Mouse (Mus musculus) kidney, adult 2 months (tissue): ENCODE data around the gene Ilf2.

Experiments used
- CTCF ChIP-seq: fragments of 200-500 bp; conservative IDR thresholded peaks from 2 replicates; pipeline ENCODE4 v1.5.1; 2011; ENCODE audit warnings: low read depth, mild to moderate bottlenecking, control low read depth, low read length, moderate library complexity, mixed read lengths; ENCODE audit not compliant: insufficient read depth, insufficient read length
- POLR2A ChIP-seq: fragments of 200-500 bp; IDR thresholded peaks from one replicate; pipeline ENCODE4 v1.6.1; 2011; ENCODE audit warnings: low read depth, low read length, control low read depth

DNA sequence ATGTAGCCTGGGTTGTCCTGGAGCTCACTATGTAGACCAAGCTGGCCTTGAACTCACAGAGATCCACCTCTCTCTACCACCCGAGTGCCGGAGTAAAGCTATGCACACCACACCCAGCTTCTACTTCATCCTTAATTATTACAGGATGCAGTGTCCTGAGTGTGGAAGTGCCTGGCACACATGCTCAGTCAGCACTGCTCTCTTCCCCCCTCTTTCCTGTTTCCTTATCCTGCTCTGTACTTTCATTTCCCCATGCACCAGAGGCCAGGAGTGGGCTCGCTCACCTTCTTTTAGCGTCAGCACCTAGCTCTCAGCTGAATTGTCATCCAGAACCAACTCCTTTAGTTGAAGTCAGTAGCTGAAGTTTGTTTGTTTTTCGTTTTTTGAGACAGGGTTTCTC, 15.6 kb upstream of the Ilf2 start:
- TF ChIP-seq CTCF (no peak), POLR2A (no peak)
